ENCODE assay signal across 8 mouse cellular contexts in genomic region chr13:116002391-116002899, GRCm38 (mm10).
DNase-seq lines count a peak whose midpoint lies in the region; ATAC-seq and TF ChIP-seq lines count a peak whose summit lies in the region.

No protein-coding gene starts in this region.

- no peak overlapping the region for H3K4me2 ChIP-seq in kidney, embryonic 16.5 days (replicated peaks; ENCODE audit: low read depth, low read length)
- no peak overlapping the region for H3K4me2 ChIP-seq in neural tube, embryonic 15.5 days
- no peak overlapping the region for H3K4me2 ChIP-seq in intestine, postnatal 0 days (replicated peaks; ENCODE audit: low read depth)

- H3K27ac ChIP-seq in kidney, embryonic 16.5 days (ENCODE audit: low read length), result no peak overlapping the region
- H3K27ac ChIP-seq in gastrocnemius, adult 2 months, result no peak overlapping the region
- H3K27ac ChIP-seq in neural tube, embryonic 15.5 days (replicated peaks), result no peak overlapping the region
- no peak overlapping the region for H3K27ac ChIP-seq in intestine, postnatal 0 days (ENCODE audit: low read depth, low read length)

- TF ChIP-seq CTCF in gastrocnemius, adult 2 months (IDR thresholded peaks at IDR 0.05), result no peak
- no peak for TF ChIP-seq CTCF in intestine, postnatal 0 days (IDR thresholded peaks at IDR 0.05; ENCODE audit: low read depth)

- no peaks in the 10 kb centered on the region for H3K4me1 ChIP-seq in kidney, embryonic 16.5 days (ENCODE audit: insufficient read depth, low read length)
- no peaks in the 10 kb centered on the region for H3K4me1 ChIP-seq in neural tube, embryonic 15.5 days
- no peaks in the 10 kb centered on the region for H3K4me1 ChIP-seq in intestine, postnatal 0 days (replicated peaks; ENCODE audit: control insufficient read depth, insufficient read depth, low read length)

- H3K9me3 ChIP-seq in kidney, embryonic 16.5 days (ENCODE audit: low read length), result no peaks in the 10 kb centered on the region
- no peaks in the 10 kb centered on the region for H3K9me3 ChIP-seq in neural tube, embryonic 15.5 days (replicated peaks)
- H3K9me3 ChIP-seq in intestine, postnatal 0 days (ENCODE audit: control insufficient read depth), result no peaks in the 10 kb centered on the region

- ATAC-seq in kidney, embryonic 16.5 days (ENCODE audit: low FRiP score, low TSS enrichment), result no peak
- no peak for ATAC-seq in neural tube, embryonic 15.5 days (ENCODE audit: low FRiP score)
- ATAC-seq in intestine, postnatal 0 days, result no peak

- no peak overlapping the region for H3K9ac ChIP-seq in kidney, embryonic 16.5 days (replicated peaks; ENCODE audit: low read length)
- no peak overlapping the region for H3K9ac ChIP-seq in neural tube, embryonic 15.5 days (replicated peaks)
- no peak overlapping the region for H3K9ac ChIP-seq in intestine, postnatal 0 days (ENCODE audit: low read depth, low read length)

- H3K4me3 ChIP-seq in kidney, embryonic 16.5 days (ENCODE audit: low read length), result no peak overlapping the region
- H3K4me3 ChIP-seq in gastrocnemius, adult 2 months, result no peak overlapping the region
- no peak overlapping the region for H3K4me3 ChIP-seq in neural tube, embryonic 15.5 days (replicated peaks)
- no peak overlapping the region for H3K4me3 ChIP-seq in intestine, postnatal 0 days (ENCODE audit: low read depth, low read length)

- H3K27me3 ChIP-seq in kidney, embryonic 16.5 days (ENCODE audit: insufficient read depth, low read length), result no peaks in the 10 kb centered on the region
- H3K27me3 ChIP-seq in neural tube, embryonic 15.5 days (replicated peaks), result no peaks in the 10 kb centered on the region
- H3K27me3 ChIP-seq in intestine, postnatal 0 days (replicated peaks; ENCODE audit: control insufficient read depth, insufficient read depth, low read length), result no peaks in the 10 kb centered on the region

- WGBS in kidney, embryonic 16.5 days, result 50% methylated on average over 4 of the region's 4 CpGs
- 32% methylated on average over 4 of the region's 4 CpGs for WGBS in neural tube, embryonic 15.5 days
- 45% methylated on average over 4 of the region's 4 CpGs for WGBS in intestine, postnatal 0 days

- DNase-seq in kidney, adult 9 months, result peak; percentile 4
- DNase-seq in adrenal gland, postnatal 36 days, result peak; percentile 85 to 86
- peak; percentile 62 for DNase-seq in gastrocnemius, adult 2 months
- peak; percentile 61 to 75 for DNase-seq in layer of hippocampus, postnatal 14 days (ENCODE audit: low spot score in 2 of 2)
- peak; percentile 54 to 57 for DNase-seq in right cerebral cortex, adult 2 months (ENCODE audit: low spot score in 2 of 2)

- intact Hi-C loops in gastrocnemius, adult 2 months (cut with DNase I), result no loop called here

- no peaks in the 10 kb centered on the region for H3K36me3 ChIP-seq in kidney, embryonic 16.5 days (ENCODE audit: insufficient read depth, low read length)
- no peaks in the 10 kb centered on the region for H3K36me3 ChIP-seq in neural tube, embryonic 15.5 days
- H3K36me3 ChIP-seq in intestine, postnatal 0 days (ENCODE audit: control insufficient read depth, insufficient read depth), result no peaks in the 10 kb centered on the region

Comparison
In these comparisons a context has a peak if more than half of its experiments do, and no peak if none do; other contexts are left out.
1. DNase-seq: peak in every context shown above with its lines; median percentile 86 in adrenal gland, postnatal 36 days; 68 in layer of hippocampus, postnatal 14 days; 62 in gastrocnemius, adult 2 months; 56 in right cerebral cortex, adult 2 months; 4 in kidney, adult 9 months.